Mouse (Mus musculus) NIH3T3 (cell line): ENCODE measurements around the gene Foxn1.
A peak's percentile ranks its signal among the peaks of the same experiment; 100 is the strongest.

ENCODE experiments used
- DNase-seq: peaks from one replicate; pipeline ENCODE4 v3.0.0-alpha.2; 2012; ENCODE audit warnings: low read depth

Gene Foxn1

DNA sequence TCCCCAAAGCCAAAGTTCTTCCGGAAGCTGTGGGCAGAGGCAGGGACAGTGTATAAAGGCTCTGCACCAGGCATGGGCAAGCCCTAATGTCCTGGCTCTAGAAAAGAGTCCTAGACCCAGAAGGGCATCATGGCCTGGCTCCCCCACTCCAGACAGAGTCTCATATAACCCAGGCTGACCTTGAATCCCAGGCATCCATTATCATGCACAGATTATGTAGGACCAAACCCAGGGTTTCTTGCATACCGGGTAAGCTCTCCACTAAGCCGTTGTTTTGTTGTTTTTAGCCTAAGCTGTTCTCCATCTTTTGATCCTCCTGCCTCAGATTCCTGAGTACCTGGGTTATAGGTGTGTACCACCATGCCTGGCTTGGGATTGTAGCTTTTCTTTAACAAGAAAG, 14.6 kb upstream of the Foxn1 start:
- no peak for DNase-seq

DNA sequence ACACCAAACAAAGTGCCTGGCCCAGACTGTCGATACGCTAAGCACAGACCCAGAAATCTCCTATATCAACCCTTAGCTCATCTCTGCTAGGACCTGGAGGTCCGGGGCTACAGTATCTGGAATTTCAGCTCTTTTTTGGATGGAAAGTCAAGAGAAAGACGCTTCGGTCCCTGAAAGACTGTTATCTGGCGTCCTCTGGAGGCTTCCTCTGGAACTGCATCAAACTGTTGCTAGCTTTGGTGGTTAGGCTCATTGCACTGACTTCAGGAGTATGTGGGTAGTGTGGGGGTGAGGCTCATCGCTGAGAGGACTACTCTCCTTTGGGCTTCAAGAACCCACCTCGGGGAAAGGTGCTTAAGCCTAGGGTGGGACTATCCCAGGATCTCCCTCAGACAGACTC, 13.3 kb upstream of the Foxn1 start:
- DNase-seq = peak; percentile 94

- DNase-seq = no peak
Measured at GRCm38 (mm10) chr11:78398212-78398611, 11.9 kb upstream of the Foxn1 start.

GRCm38 (mm10) chr11:78397397-78397796, 11.0 kb upstream of the Foxn1 start:
- peak; percentile 74 for DNase-seq

- no peak for DNase-seq
Measured at GRCm38 (mm10) chr11:78396950-78397349, 10.6 kb upstream of the Foxn1 start.

- DNase-seq = no peak
Measured at GRCm38 (mm10) chr11:78392728-78393127, 6.4 kb upstream of the Foxn1 start.

DNA sequence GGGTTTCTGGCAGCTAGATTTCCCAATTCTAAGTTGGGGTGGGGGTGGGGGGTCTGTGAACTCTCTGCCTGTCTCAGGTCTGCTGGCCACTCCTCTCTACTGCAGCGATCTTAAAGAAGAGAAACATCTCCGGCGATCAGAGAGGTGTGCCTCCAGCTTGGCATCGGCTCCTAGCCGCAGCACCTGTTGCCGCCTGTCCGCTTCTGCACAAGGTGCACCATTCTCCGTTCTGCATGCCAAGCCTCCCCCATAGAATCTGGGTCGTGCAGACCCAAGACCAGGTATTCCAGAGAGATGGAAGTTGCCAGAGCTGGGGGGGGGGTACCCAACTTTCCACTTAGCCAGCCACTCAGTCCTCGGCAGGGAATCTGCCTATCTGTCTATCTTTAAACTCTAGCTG, 582 bp downstream of the Foxn1 start:
- no peak for DNase-seq

DNA sequence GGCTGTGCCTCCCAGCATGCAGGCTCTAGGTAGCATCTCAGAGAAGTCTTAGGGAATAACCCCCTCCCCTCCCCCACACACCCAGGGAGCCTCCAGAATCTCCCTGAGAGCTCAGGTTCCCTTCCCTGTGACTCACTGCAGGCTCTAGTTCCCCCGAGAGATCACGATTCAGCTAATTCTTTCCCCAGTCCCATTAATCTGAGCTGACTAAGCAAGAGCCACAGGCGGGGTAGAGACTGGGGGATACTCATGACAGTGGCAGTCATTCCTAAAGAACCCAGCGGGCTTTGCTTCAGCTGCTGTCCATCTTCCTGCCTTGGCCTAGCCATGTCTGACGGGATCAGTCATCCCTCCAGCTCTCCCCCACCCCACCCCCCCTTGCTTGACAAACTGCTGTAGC, 3.7 kb downstream of the Foxn1 start:
- DNase-seq = peak; percentile 92

DNA sequence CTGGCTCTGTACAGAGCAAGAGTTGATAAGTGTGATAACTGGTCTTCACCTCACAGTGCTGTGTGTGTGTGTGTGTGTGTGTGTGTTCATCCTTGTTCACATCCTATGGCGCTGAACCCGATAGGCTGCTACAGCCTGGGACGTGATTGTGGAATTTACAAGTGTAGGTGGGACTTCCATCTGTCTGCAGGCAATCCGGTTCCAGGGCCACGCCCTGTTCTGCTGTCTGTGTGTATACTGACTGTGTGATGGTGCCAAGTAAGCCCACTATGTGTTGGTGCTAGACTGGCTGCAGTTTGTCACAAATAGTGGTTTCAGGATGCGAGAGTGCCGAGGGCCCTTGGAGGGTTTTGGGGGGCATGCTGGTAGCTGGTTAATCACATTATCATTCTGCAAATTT, 4.1 kb downstream of the Foxn1 start:
- DNase-seq = peak; percentile 20

DNA sequence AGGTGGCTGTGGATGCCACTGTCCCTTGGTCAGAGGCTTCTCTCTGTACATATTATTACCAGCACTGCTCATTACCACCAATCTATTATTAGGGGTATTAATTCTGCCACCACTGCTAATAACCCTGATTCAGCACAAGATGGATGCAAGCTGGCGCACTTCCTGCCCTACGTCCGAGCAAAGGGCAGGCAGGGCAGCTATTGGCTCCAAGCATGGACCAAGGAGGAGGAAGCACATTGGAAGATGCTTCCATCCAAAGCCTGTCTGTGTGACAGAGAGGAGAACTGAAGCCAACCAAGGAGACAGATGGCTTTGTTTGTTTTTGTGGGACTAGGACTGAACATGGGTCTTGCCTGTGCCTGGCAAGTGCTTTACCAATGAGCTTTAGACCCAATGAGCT, 5.4 kb downstream of the Foxn1 start:
- DNase-seq = no peak

DNA sequence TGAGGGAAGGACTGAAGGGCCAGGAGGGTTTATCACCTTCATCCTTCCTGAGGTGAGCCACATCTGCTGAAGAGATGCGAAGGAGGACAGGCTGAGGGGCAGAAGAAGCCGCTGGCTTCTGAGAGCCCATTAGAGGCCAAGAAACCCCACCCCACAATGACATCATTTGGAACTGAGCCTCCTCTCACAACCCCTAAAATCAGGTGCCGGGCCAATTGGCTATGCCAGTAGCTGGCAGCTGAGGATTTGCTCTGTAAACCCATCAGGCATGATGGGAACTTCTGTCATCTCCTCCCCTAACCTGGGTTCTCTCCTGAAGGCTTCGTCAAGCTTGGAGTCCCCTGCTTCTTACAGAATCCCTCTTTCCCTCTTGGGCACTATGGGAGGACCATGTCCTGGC, 6.0 kb downstream of the Foxn1 start:
- DNase-seq = peak; percentile 18

DNA sequence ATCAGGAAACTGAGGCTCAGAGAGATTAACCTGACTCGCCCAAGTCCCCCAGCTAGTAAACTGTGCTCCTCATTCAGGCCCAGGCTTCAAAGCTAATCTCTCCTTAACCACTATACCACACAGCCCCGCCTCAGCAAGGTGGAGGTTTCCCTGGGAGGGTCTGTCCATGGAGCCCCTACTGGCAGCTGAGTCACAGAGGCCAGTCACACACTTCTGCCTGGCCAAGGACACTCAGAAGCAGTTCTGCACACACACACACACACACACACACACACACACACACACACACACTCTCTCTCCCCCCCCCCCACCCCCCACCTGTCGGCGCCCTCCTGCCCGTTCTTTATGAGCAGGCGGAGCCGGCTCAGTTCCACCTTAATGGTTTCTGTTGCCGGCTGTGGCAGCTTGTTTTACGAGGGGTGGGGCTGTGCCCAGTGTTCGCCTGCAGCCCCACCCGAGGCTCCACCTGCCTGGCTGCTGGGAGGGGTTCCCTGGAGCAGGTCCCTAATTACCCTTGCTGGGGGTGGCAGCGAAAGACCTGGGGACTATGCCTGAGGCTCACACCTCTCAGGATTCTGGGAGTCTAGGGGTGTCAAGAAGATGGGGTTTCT, 8.7 kb downstream of the Foxn1 start:
- no peak for DNase-seq

- no peak for DNase-seq
Measured at GRCm38 (mm10) chr11:78374147-78374546, 12.2 kb downstream of the Foxn1 start.

DNA sequence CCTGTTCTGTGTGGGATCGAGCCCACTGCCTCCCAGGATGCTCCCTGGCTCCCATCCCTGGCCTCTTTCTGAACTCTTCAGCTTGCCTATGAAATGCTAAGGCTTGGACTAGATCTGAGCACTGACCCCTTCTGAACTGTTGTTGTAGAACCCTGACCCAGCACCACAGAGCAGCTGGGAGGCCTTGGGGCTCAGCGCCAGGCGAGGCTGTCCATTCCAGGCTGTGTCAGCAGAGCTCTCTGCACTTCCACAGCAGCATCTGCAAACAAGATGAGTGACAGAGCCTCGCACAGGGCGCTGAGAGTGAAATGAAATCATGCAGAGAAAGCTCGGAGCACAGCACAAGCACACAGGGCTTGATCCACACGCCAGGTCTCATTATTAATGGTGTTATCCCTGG, 13.7 kb downstream of the Foxn1 start:
- DNase-seq = peak; percentile 62

DNA sequence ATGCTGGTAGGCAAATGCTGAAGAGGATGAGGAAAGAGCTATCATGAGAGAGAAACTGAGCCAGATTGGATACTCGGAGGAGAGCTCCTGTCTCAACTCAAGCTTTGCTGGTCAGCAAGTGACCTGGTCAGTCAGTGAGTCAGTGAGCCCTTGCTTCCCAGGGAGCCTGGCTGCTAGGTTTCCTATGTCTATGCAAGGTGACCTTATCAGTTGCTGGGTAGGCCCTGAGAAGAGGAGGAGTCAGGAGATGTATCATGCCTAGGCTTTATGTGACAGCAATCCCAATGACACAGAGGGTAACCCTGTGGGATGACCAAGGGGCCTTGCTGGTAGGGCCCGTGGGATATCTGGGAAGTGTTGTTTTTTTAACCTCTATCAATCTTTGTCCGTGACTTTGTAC, 14.2 kb downstream of the Foxn1 start:
- peak; percentile 34 for DNase-seq

GRCm38 (mm10) chr11:78371711-78372110, 14.6 kb downstream of the Foxn1 start:
- DNase-seq = no peak

GRCm38 (mm10) chr11:78370389-78370788, 16.0 kb downstream of the Foxn1 start:
- peak; percentile 88 for DNase-seq

GRCm38 (mm10) chr11:78367456-78368225, 18.7 kb downstream of the Foxn1 start:
- DNase-seq = no peak

GRCm38 (mm10) chr11:78364103-78364502, 22.3 kb downstream of the Foxn1 start:
- DNase-seq = peak; percentile 83

DNA sequence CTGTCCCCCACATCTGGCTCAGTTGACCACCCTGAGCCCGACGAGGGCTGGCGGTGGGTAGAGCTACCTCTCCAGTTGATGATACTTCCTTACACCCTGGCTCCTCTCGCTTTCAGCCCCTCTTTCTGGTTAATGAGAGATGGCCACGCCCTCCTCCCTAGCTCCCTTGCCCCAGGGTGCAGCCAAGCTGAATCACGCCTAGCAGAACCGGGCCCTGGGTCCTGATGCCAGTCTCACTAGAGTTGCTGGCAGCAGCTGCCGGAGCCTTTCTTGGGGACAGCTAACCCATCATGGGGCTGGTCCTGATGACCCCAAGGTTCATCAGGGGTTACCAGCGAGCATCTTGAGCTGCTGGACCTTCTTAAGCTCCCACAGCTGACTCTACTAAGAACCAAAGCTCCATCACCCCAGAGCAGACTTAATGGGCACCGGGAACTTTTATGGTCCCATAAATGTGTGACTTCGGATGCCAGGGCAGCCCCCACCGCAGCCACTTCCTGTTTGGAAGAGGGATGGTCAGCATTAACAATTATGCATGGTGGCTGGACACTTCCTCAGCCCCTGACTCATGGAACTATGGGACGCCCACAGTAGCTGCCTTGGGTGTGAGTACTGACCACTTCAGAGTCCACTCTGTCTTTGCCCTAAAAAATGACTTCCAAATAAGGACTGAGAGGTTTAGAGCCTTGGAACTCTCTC, 22.9 kb downstream of the Foxn1 start:
- DNase-seq = peak; percentile 21

DNA sequence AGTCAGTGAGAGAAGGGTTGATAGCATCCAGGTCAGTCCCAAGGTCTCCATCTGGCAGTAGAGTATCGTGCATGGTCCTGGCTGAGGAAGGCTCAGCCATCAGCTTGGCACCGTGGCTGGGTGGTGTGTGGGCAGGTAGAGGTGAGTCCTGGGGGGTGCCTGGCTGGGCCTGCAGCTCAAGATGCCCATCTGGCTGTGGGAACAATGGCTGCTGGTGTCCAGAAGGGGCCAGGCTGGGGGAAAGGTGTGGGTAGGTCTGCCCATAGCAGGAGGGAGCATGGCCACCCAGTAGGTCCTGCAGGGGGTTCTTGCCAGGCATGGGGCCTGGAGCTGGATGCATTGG, 25.6 kb downstream of the Foxn1 start:
- no peak for DNase-seq

DNA sequence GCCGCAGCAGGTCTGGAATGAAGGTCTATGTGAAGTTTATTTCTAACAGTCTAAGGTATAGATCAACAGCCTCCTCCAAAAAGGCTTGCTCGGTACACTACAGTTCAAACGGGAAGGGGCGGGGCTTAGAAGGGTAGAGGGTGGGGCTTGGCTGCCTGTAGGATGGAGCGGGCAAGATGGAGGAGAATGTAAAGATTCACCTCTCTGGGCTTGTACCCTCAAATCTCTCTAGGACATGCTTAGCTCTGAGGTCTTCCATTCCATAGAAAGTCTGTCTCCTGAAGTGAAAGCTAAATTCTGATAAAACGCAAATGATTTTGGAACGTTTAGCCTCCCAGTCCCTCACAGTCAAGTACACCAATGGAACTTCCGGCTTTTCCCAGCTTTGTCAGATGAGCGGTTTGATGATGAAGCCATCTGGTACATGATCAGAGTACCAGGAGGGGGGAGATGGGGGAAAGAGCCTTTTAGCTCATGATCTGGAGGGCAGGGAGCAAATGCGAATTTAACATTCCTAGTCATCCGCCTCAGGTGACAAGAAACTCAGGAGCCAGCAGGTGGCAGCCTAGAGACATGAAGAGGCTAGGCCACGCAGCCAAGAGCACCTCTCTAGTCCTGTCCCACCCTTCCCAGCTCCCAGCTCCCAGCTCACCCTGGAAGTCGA, 26.1 kb downstream of the Foxn1 start:
- peak; percentile 95 for DNase-seq
